Mouse (Mus musculus) intestine, embryonic 15.5 days (tissue): ENCODE results near the gene Kpna2. TPM values are rescaled to one million over a fixed set of nuclear protein-coding genes. Genes with fewer than 3 reads are reported as not detected.
"Not testable (repeated sequence)": the region's sequence is repeated elsewhere in the genome, so short reads cannot be mapped to it uniquely, and the experiment has no call there.

Experiments
- ATAC-seq: fragments of 200-750 bp; cut with Nextera tagmentation; 2 replicates; pipeline ENCODE4 v1.8.0; 2017; ENCODE audit warnings: moderate TSS enrichment, moderate library complexity
- H3K27ac ChIP-seq: fragments of 300-500 bp; sonication (generic); 2 replicates; pipeline ENCODE4 v1.5.1; 2015; ENCODE audit warnings: mild to moderate bottlenecking, inconsistent platforms
- H3K27me3 ChIP-seq: fragments of 300-500 bp; sonication (generic); replicated peaks from 2 replicates; pipeline ENCODE4 v1.6.1; 2015; ENCODE audit warnings: inconsistent platforms
- H3K36me3 ChIP-seq: fragments of 300-500 bp; sonication (generic); 2 replicates; pipeline ENCODE4 v1.6.1; 2015; ENCODE audit warnings: inconsistent platforms
- H3K4me1 ChIP-seq: fragments of 300-500 bp; sonication (generic); replicated peaks from 2 replicates; pipeline ENCODE4 v1.6.1; 2015; ENCODE audit warnings: inconsistent platforms
- H3K4me2 ChIP-seq: fragments of 300-500 bp; sonication (generic); replicated peaks from 2 replicates; pipeline ENCODE4 v1.6.1; 2015; ENCODE audit warnings: mild to moderate bottlenecking, inconsistent platforms
- H3K4me3 ChIP-seq: fragments of 300-500 bp; sonication (generic); replicated peaks from 2 replicates; pipeline ENCODE4 v1.5.1; 2015; ENCODE audit warnings: inconsistent platforms
- H3K9ac ChIP-seq: fragments of 300-500 bp; sonication (generic); 2 replicates; pipeline ENCODE4 v1.6.1; 2015; ENCODE audit warnings: inconsistent platforms
- H3K9me3 ChIP-seq: fragments of 300-500 bp; sonication (generic); 2 replicates; pipeline ENCODE4 v1.6.1; 2016; ENCODE audit warnings: inconsistent platforms
- WGBS: fragments of 180-500 bp; shearing (Covaris S2); methylation state at CpG from one replicate; pipeline ENCODE4 v1.1.7; 2015; 5-methylcytosine and 5-hydroxymethylcytosine counted together
- polyA plus RNA-seq: library from polyadenylated mRNA; unstranded; fragments of >200 nt; fragmentation: Nextera tagmentation; extraction: Ambion mirVana; gene quantifications from 2 replicates; pipeline ENCODE4 v1.2.1, GENCODE M21; 2015

Gene Kpna2
- polyA plus RNA-seq, 1 experiment from 2014 or later, result 384 TPM

DNA sequence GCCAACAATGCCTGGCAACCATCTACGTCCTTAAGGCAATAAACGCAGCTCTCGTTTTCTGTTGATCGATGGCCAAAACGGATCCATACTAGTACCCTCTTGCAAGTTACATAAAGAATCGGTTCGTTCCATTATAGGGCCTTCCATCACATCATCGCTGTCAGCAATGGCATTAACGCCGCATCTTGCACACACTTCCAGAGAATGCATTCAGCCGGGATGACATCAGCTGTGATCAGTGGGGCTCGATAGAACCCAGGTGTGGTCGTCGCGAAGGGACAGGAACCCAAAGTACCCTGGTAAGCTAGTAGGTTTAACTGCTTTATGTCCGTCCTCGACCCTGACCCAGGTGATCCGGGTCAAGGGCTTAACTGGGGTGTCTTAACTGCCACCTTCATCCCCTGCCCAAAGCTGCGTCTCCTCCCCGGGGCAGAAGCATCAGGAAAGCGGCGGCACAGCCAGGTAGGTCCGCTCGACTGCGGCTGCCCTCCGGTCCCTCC is 640 bp downstream of the Kpna2 start:
- no peak; the same call in 1 of the 2 replicates for ATAC-seq
- H3K4me2 ChIP-seq, result peak overlapping the region; percentile 63
- H3K27me3 ChIP-seq, result no peaks in the 10 kb centered on the region
- 0 out of 2 replicates have a peak, but pooled peaks cover 2% of the 10 kb centered on the region for H3K4me1 ChIP-seq
- WGBS, result under 1% methylated on average over 26 of the region's 26 CpGs
- no peaks in the 10 kb centered on the region for H3K9me3 ChIP-seq
- H3K36me3 ChIP-seq, result no peaks in the 10 kb centered on the region
- H3K9ac ChIP-seq, result peak overlapping the region; percentile 91
- H3K4me3 ChIP-seq, result peak overlapping the region; percentile 98
- peak overlapping the region; percentile 93 for H3K27ac ChIP-seq

DNA sequence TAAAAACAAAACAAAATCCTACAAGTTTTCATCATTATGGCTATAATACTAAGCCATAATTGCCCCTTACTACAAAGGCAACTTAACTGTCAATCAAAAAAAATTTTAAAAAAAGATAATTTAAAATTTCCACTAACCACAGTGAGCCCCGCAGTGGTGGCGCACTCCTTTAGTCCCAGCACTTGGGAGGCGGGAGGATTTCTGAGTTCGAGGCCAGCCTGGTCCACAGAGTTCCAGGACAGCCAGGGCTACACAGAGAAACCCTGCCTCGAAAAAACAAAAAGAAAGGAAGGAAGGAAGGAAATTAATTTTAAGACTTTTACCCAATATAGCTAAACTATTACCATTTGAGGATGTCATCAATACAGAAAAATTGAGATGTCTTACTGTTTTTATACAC is 1.4 kb downstream of the Kpna2 start:
- Histone ChIP-seq H3K9ac (peak overlapping the region; percentile 91; the same call in 1 of the 2 replicates), H3K27me3 (no peaks in the 10 kb centered on the region), H3K4me3 (peak overlapping the region; percentile 98), H3K9me3 (no peaks in the 10 kb centered on the region), H3K4me2 (peak overlapping the region; percentile 63), H3K36me3 (no peaks in the 10 kb centered on the region), H3K4me1 (0 out of 2 replicates have a peak, but pooled peaks cover 2% of the 10 kb centered on the region), H3K27ac (no peak overlapping the region)
- WGBS, result 19% methylated on average over 5 of the region's 5 CpGs
- no peak for ATAC-seq

DNA sequence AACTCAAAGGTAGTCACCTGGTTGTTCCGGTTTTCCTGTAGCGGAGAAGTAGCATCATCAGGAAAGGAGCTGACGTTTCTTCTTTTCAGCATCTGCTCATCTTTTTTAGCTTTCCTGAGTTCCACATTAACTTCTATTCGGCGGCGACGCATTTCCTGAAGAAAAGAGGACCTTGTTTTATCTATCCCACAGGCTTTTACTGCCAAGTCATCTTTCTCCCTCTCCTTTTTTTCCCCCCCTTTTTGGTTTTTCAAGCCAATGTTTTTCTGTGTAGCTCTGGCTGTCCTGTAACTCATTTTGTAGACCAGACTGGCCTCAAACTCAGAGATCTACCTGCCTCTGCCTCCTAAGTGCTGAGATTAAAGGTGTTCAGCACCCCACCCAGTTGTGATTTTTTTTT is 2.8 kb downstream of the Kpna2 start:
- H3K9ac ChIP-seq, H3K4me3 ChIP-seq, H3K36me3 ChIP-seq, H3K27me3 ChIP-seq, H3K9me3 ChIP-seq, ATAC-seq, H3K27ac ChIP-seq, H3K4me1 ChIP-seq: not testable (repeated sequence)
- H3K4me2 ChIP-seq, result peak overlapping the region; percentile 63
- 93% methylated on average over 7 of the region's 7 CpGs for WGBS

DNA sequence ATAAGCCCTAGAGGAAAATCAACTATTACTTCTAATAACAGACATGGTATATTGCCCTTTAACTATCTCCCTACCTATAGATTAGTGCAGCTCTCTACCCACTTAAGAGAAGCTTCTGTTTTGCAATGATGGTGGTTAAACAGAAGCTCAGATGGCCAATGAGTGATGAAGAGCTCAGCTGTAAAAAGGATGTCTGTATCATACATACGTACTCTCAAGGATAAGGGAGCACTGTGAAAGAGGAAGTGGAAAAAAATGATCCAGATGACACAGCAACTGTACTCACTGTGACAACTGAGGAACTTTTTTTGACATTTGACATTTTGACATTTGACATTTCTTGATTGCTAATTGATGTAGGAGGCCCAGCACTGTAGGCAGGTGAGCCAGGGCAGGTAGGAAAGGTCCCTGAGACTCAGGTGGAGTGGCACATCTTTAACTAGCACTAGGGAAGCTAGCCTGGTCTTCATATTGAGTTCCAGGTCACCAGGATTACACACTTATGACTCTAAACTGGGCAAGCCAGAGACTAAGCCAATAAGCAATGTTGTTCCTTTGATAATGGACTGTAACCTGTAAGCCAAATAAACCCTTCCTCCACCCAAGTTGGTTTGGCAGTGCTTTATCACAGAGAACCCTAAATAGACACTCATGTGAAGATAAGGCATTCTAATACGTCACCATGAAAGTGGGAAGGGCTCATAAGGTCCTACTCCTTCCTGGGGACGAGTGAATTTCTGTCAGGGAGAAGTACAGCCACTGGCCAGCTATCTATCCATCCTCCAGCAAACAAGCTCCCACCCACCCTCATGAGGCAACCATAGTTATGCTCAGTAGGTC is 4.9 kb downstream of the Kpna2 start:
- 0 out of 2 replicates have a peak, but pooled peaks cover 2% of the 10 kb centered on the region for H3K4me1 ChIP-seq
- H3K4me2 ChIP-seq, result no peak overlapping the region
- 55% methylated on average over 3 of the region's 3 CpGs for WGBS
- H3K27ac ChIP-seq, result no peak overlapping the region
- H3K9ac ChIP-seq, result no peak overlapping the region
- H3K4me3 ChIP-seq, result no peak overlapping the region
- no peaks in the 10 kb centered on the region for H3K27me3 ChIP-seq
- H3K9me3 ChIP-seq, result no peaks in the 10 kb centered on the region
- peaks cover 10% of the 10 kb centered on the region; the same call in 1 of the 2 replicates for H3K36me3 ChIP-seq
- no peak for ATAC-seq

DNA sequence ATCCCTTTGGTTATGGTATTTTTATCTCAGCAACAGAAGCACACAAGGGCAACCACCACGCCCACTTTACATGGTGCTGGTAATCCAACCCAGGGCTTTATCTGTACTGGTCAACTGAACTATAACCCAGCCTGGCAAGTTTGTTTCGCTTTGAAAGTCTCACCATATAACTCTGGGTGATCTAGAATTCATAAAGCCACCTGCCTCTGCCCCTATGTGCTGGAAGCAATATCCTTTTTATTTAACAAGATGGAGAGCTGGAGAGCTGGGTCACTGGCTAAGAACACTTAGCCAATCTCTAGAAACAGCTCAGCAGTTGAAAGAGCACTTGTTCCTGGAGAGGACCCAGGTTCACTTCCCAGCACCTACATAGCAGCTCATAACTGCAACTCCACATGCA is 12.0 kb downstream of the Kpna2 start:
- no peak for ATAC-seq
- 82% methylated on average over 2 of the region's 2 CpGs for WGBS
- no peak overlapping the region for H3K4me2 ChIP-seq
- no peak overlapping the region for H3K9ac ChIP-seq
- peaks cover 23% of the 10 kb centered on the region for H3K36me3 ChIP-seq
- no peaks in the 10 kb centered on the region for H3K27me3 ChIP-seq
- H3K27ac ChIP-seq, result no peak overlapping the region
- no peaks in the 10 kb centered on the region for H3K4me1 ChIP-seq
- no peak overlapping the region for H3K4me3 ChIP-seq
- H3K9me3 ChIP-seq, result no peaks in the 10 kb centered on the region

DNA sequence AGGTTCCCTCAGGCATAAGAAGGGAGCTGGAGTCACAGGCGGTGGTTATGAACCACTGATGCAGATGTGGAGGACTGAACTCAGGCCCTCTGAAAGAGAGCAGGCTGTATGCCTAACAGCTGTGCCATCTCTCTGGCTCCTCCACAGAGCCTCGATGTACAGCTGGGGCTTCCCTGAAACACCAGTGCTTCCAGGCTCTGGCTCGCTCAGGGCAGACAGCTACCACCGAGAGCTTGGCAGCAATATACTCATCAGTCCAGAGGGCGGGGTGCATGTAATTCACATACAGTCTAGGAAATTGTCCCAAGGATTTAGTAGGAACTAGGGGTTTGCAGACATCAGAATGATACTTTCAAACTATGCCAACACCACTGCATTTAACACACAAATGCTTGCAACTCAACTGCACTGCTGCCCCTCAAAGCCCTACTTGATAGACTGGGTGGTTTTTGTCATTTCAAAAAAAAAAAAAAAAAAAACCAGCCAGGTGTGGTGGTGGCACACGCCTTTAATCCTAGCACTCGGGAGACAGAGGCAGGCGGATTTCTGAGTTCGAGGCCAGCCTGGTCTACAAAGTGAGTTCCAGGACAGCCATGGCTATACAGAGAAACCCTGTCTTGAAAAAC is 13.2 kb downstream of the Kpna2 start:
- ATAC-seq, result peak; percentile 51; the same call in 1 of the 2 replicates
- H3K9ac ChIP-seq, H3K4me1 ChIP-seq: not testable (repeated sequence)

DNA sequence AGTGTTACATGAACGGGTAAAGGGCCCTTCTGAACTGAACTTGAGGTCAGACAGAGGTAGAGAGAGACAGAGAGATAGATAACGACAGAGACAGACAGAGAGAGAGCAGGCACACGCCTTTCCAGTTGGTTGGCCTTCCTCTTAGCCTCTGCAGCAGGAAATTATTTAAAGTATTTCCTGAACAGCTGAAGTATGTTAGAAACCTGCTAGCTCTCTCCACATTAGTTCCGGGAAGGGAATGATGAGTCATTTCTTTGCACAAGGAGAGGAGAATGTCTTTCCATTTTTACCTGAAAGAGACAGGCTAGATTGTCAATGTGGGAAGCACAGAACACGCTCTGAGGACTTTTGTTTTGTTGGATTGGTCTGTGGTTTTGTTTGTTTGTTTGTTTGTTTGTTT is 17.0 kb downstream of the Kpna2 start:
- Histone ChIP-seq H3K9me3 (no peaks in the 10 kb centered on the region), H3K4me2 (no peak overlapping the region), H3K9ac (no peak overlapping the region), H3K27me3 (no peaks in the 10 kb centered on the region), H3K36me3 (peaks cover 5% of the 10 kb centered on the region), H3K27ac (peak overlapping the region; percentile 7; the same call in 1 of the 2 replicates), H3K4me1 (no peaks in the 10 kb centered on the region), H3K4me3 (no peak overlapping the region)
- WGBS, result 26% methylated on average over 5 of the region's 5 CpGs
- ATAC-seq, result 0 out of 2 replicates have a peak, but pooled peaks have one; percentile 39

More for the DNA sequence above, 13.2 kb downstream of the Kpna2 start:
- H3K36me3 ChIP-seq, result peaks cover 18% of the 10 kb centered on the region
- 76% methylated on average over 9 of the region's 9 CpGs for WGBS
- H3K4me3 ChIP-seq, H3K27me3 ChIP-seq, H3K9me3 ChIP-seq, H3K4me2 ChIP-seq, H3K27ac ChIP-seq: not testable (repeated sequence)

DNA sequence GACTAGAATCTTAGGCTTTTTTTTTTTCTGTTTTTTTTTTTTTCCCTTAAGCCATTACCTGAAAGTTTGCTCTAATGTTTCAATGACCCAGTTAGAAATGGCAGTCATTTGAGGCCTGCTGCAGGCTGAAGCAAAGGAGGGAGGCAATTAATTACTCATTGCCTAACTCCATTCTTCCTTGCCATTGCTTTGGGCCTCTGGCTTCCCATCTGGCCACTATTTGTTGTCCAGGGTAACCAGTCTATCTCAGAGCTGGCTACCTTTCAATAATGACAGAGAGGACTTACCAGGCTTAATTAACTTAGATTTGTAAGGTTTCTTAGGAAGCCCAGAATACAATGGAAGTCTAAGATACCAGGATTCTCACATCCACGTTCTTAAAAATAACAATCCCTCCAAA is 17.6 kb downstream of the Kpna2 start:
- 56% methylated on average over 1 of the region's 1 CpGs for WGBS
- no peaks in the 10 kb centered on the region for H3K4me1 ChIP-seq
- no peak for ATAC-seq
- no peak overlapping the region for H3K27ac ChIP-seq
- no peak overlapping the region for H3K4me3 ChIP-seq
- no peak overlapping the region for H3K9ac ChIP-seq
- H3K27me3 ChIP-seq, result no peaks in the 10 kb centered on the region
- H3K36me3 ChIP-seq, result no peaks in the 10 kb centered on the region; the same call in 1 of the 2 replicates
- H3K4me2 ChIP-seq, result no peak overlapping the region
- no peaks in the 10 kb centered on the region for H3K9me3 ChIP-seq

DNA sequence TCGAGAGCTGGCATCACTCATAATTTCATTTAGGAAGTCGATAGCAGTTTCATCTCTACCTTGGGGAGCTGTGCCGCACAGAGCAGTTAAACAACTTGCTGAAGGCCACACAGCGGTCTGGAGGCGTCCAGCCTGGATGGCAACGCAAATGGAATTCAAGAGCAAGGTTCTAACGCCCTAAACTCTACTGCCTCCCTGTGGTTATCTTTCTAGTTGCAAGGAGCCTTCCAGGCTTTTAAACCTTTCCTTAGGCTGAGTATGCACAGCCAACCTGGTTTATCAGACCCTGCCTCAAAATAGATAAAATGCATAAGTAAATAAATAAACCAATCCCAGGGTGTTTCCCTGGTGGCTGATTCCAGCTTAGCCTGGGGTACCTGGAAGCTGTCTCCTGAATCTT is 18.9 kb downstream of the Kpna2 start:
- Histone ChIP-seq H3K4me3 (no peak overlapping the region), H3K27ac (no peak overlapping the region), H3K4me1 (0 out of 2 replicates have a peak, but pooled peaks cover 3% of the 10 kb centered on the region), H3K9ac (no peak overlapping the region), H3K27me3 (no peaks in the 10 kb centered on the region), H3K9me3 (no peaks in the 10 kb centered on the region), H3K4me2 (no peak overlapping the region), H3K36me3 (no peaks in the 10 kb centered on the region)
- peak; percentile 32; the same call in 1 of the 2 replicates for ATAC-seq
- 22% methylated on average over 7 of the region's 7 CpGs for WGBS

DNA sequence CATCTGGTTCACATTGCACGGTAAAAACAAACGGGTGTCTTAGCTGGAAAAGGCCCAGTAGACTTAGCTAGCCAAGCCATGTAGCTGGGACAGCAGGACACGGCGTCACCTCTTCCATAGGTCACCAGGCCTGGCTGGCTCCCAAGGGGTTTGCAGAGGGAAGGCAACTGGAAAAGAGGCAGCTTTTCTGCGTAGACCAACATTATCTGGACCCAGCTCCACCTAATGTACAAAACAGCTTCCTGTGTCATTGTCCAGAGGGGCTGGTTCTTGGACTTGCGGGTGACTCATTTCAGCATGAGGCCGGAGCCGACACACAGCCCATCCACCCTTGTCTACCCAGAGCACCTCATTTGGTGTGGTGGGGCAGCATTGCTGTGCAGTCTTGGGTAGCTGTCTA is 23.1 kb downstream of the Kpna2 start:
- H3K4me1 ChIP-seq, result 0 out of 2 replicates have a peak, but pooled peaks cover 3% of the 10 kb centered on the region
- H3K9ac ChIP-seq, result no peak overlapping the region
- H3K27me3 ChIP-seq, result no peaks in the 10 kb centered on the region
- H3K9me3 ChIP-seq, result no peaks in the 10 kb centered on the region
- no peak overlapping the region for H3K4me3 ChIP-seq
- no peak for ATAC-seq
- no peak overlapping the region for H3K4me2 ChIP-seq
- WGBS, result 88% methylated on average over 8 of the region's 8 CpGs
- H3K36me3 ChIP-seq, result no peaks in the 10 kb centered on the region
- no peak overlapping the region for H3K27ac ChIP-seq

DNA sequence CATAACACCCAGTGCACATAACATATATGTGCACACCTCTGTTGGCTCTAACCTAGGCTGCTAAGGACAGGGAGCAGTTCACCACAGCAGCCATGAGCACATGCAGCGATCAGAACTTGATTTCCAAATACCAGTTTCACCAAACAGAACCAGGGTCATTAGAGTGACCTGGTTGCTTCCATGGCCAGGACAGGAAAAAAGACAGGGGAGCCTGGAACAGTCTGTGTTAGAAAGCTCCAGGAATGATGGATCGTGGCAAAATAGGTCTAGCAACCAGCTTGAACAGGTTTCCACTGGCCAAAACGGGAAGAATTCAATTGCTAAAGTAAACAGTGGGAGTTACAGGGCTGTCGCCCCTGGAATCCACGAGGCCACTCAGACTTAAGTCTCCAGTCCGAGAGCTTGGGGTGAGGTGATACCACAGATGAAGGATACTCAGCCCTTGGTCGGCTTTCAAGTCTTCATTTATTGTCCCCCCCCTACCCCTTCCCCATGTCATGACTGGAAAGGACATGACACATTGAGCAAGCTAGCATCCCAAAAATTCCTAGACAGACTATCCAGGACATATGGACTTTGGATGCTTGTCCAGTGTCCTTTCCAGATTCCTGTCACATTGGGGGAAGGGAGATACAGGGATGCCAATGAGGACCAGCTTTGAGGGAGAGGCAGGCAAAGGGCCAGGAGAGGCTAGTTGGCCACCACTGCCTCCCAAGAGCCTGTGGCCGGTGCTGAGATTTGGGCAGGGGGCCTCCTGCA is 23.7 kb downstream of the Kpna2 start:
- H3K36me3 ChIP-seq, result no peaks in the 10 kb centered on the region
- H3K27ac ChIP-seq, result no peak overlapping the region
- H3K9ac ChIP-seq, result no peak overlapping the region
- no peaks in the 10 kb centered on the region for H3K9me3 ChIP-seq
- no peaks in the 10 kb centered on the region for H3K27me3 ChIP-seq
- WGBS, result 47% methylated on average over 8 of the region's 8 CpGs
- H3K4me2 ChIP-seq, result no peak overlapping the region
- no peak overlapping the region for H3K4me3 ChIP-seq
- H3K4me1 ChIP-seq, result 0 out of 2 replicates have a peak, but pooled peaks cover 3% of the 10 kb centered on the region
- no peak for ATAC-seq

DNA sequence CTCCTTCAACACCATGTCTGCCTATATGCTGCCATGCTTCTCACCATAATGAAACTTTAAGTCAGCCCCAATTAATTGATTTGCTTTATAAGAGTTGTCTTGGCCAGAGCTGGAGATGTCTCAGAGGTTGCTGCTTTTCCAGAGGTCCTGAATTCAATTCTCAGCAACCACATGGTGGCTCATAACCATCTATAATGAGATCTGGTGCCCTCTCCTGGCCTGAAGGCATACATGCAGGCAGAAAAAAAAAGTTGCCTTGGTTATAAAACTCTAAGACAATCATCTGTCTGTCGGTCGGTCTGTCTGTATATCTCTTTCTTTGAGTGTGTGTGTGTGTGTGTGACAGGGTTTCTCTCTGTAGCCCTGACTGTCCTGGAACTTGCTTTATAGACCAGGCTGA is 24.9 kb downstream of the Kpna2 start:
- Histone ChIP-seq H3K4me3 (no peak overlapping the region), H3K27ac (no peak overlapping the region), H3K36me3 (no peaks in the 10 kb centered on the region), H3K9me3 (no peaks in the 10 kb centered on the region), H3K4me1 (0 out of 2 replicates have a peak, but pooled peaks cover 3% of the 10 kb centered on the region), H3K4me2 (no peak overlapping the region), H3K27me3 (no peaks in the 10 kb centered on the region), H3K9ac (no peak overlapping the region)
- ATAC-seq, result no peak
- 82% methylated on average over 2 of the region's 2 CpGs for WGBS
